Mouse (Mus musculus) CH12.LX (cell line): ENCODE results near the gene Iqgap1. TPM values are rescaled to one million over a fixed set of nuclear protein-coding genes. Genes with fewer than 3 reads are reported as not detected.

ENCODE experiments used
- DNase-seq: peaks from one replicate; pipeline ENCODE4 v3.0.0-alpha.2; 2013; ENCODE audit errors: extremely low read depth
- H3K27ac ChIP-seq: 2 replicates; pipeline ENCODE4 v1.5.1; 2012; ENCODE audit warnings: low read depth, mild to moderate bottlenecking, control low read depth, moderate library complexity; ENCODE audit not compliant: insufficient read depth
- H3K27me3 ChIP-seq: replicated peaks from 2 replicates; pipeline ENCODE3; 2012; ENCODE audit warnings: inconsistent platforms
- H3K36me3 ChIP-seq, 2 experiments: replicated peaks in 1 of 2; 2 replicates each; pipeline versions ENCODE3 to v1.6.1; 2012; ENCODE audit warnings: inconsistent platforms in 1 of 2, low read length in 1 of 2, mild to moderate bottlenecking in 1 of 2, mixed read lengths in 1 of 2, moderate library complexity in 1 of 2; ENCODE audit not compliant: control insufficient read depth in 1 of 2, insufficient read depth in 1 of 2
- H3K4me1 ChIP-seq, 2 experiments: 2 replicates each; pipeline ENCODE4 v1.6.1; 2012; ENCODE audit warnings: inconsistent platforms in 1 of 2, moderate library complexity in 1 of 2; ENCODE audit not compliant: insufficient read depth in 2 of 2, control insufficient read depth in 1 of 2
- H3K4me2 ChIP-seq: 2 replicates; pipeline ENCODE4 v1.6.1; 2012; ENCODE audit warnings: low read depth, mild to moderate bottlenecking, control low read depth; ENCODE audit not compliant: poor library complexity, insufficient read depth, severe bottlenecking
- H3K4me3 ChIP-seq, 3 experiments: fragments of 150-350 bp in 1 of 3; sonication (generic) in 1 of 3; replicated peaks in 1 of 3; 2 replicates each; pipeline versions ENCODE3 to v1.5.1; 2011 to 2012; ENCODE audit warnings: low read depth in 2 of 3, low read length in 2 of 3, mild to moderate bottlenecking in 2 of 3, moderate library complexity in 2 of 3, control low read depth in 1 of 3, improper control_type of control experiment in 1 of 3, inconsistent platforms in 1 of 3, mixed read lengths in 1 of 3; ENCODE audit not compliant: poor library complexity in 1 of 3
- H3K79me2 ChIP-seq: replicated peaks from 2 replicates; pipeline ENCODE4 v1.6.1; 2012; ENCODE audit warnings: mild to moderate bottlenecking, moderate library complexity; ENCODE audit not compliant: control insufficient read depth, poor library complexity, insufficient read depth, severe bottlenecking; ENCODE audit errors: extremely low read depth
- H3K9ac ChIP-seq: 2 replicates; pipeline ENCODE4 v1.6.1; 2012; ENCODE audit warnings: low read depth, mild to moderate bottlenecking, control low read depth, moderate library complexity; ENCODE audit not compliant: insufficient read depth
- H3K9me3 ChIP-seq: replicated peaks from 2 replicates; pipeline ENCODE3; 2012; ENCODE audit warnings: low read length, inconsistent platforms, mixed read lengths
- CHD2 ChIP-seq: IDR thresholded peaks from 2 replicates; pipeline ENCODE4 v1.6.1; 2011; ENCODE audit warnings: low read length, improper control_type of control experiment
- CTCF ChIP-seq, 2 experiments: IDR thresholded peaks in 1 of 2; conservative IDR thresholded peaks in 1 of 2; 2 replicates each; pipeline ENCODE4 v1.5.1; 2011 to 2012; ENCODE audit warnings: low read depth in 2 of 2, low read length in 2 of 2, improper control_type of control experiment in 1 of 2, inconsistent platforms in 1 of 2, mild to moderate bottlenecking in 1 of 2, moderate library complexity in 1 of 2
- E2F4 ChIP-seq: IDR thresholded peaks from 2 replicates; pipeline ENCODE4 v1.6.1; 2011; ENCODE audit warnings: low read depth, low read length, improper control_type of control experiment; ENCODE audit not compliant: insufficient replicate concordance
- ELF1 ChIP-seq: IDR thresholded peaks from 2 replicates; pipeline ENCODE4 v1.6.1; 2014; ENCODE audit warnings: low read depth, mild to moderate bottlenecking, inconsistent platforms, low read length, improper control_type of control experiment
- EP300 ChIP-seq: IDR thresholded peaks from 2 replicates; pipeline ENCODE4 v1.6.1; 2011; ENCODE audit warnings: low read length, improper control_type of control experiment
- HCFC1 ChIP-seq: IDR thresholded peaks from 2 replicates; pipeline ENCODE4 v1.6.1; 2012; ENCODE audit warnings: low read depth, mild to moderate bottlenecking, inconsistent platforms, low read length, improper control_type of control experiment
- IRF4 ChIP-seq: IDR thresholded peaks from 2 replicates; pipeline ENCODE4 v1.6.1; 2014; ENCODE audit warnings: low read depth, mild to moderate bottlenecking, inconsistent platforms, low read length, improper control_type of control experiment
- JUN ChIP-seq: IDR thresholded peaks from 2 replicates; pipeline ENCODE4 v1.6.1; 2011; ENCODE audit warnings: low read depth, mild to moderate bottlenecking, low read length, improper control_type of control experiment, moderate library complexity; ENCODE audit not compliant: insufficient read depth
- JUND ChIP-seq: conservative IDR thresholded peaks from 2 replicates; pipeline ENCODE4 v1.6.1; 2011; ENCODE audit warnings: low read depth, low read length, improper control_type of control experiment
- KAT2A ChIP-seq: IDR thresholded peaks from 2 replicates; pipeline ENCODE4 v1.6.1; 2012; ENCODE audit warnings: low read length, improper control_type of control experiment, inconsistent platforms; ENCODE audit not compliant: insufficient replicate concordance
- MEF2A ChIP-seq: IDR thresholded peaks from 2 replicates; pipeline ENCODE4 v1.6.1; 2014; ENCODE audit warnings: low read depth, mild to moderate bottlenecking, inconsistent platforms, low read length, improper control_type of control experiment, borderline replicate concordance
- MYC ChIP-seq: IDR thresholded peaks from 2 replicates; pipeline ENCODE4 v1.6.1; 2011; ENCODE audit warnings: low read depth, mild to moderate bottlenecking, improper control_type of control experiment, low read length
- NELFE ChIP-seq: IDR thresholded peaks from 2 replicates; pipeline ENCODE4 v1.6.1; 2011; ENCODE audit warnings: low read depth, low read length, improper control_type of control experiment
- PAX5 ChIP-seq: IDR thresholded peaks from 2 replicates; pipeline ENCODE4 v1.6.1; 2012; ENCODE audit warnings: low read length, inconsistent platforms, mixed read lengths
- POLR2A ChIP-seq: IDR thresholded peaks from 2 replicates; pipeline ENCODE4 v1.6.1; 2011; ENCODE audit warnings: low read depth, mild to moderate bottlenecking, improper control_type of control experiment, low read length
- POLR2AphosphoS2 ChIP-seq: IDR thresholded peaks from 2 replicates; pipeline ENCODE4 v1.6.1; 2011; ENCODE audit warnings: low read depth, low read length, improper control_type of control experiment
- RAD21 ChIP-seq: IDR thresholded peaks from 2 replicates; pipeline ENCODE4 v1.6.1; 2011; ENCODE audit warnings: low read depth, mild to moderate bottlenecking, low read length, improper control_type of control experiment, moderate library complexity
- SMC3 ChIP-seq: IDR thresholded peaks from 2 replicates; pipeline ENCODE4 v1.6.1; 2011; ENCODE audit warnings: low read depth, low read length, improper control_type of control experiment
- TBP ChIP-seq: conservative IDR thresholded peaks from 2 replicates; pipeline ENCODE4 v1.6.1; 2011; ENCODE audit warnings: low read depth, low read length, improper control_type of control experiment
- TCF12 ChIP-seq: IDR thresholded peaks from 2 replicates; pipeline ENCODE4 v1.6.1; 2014; ENCODE audit warnings: low read depth, mild to moderate bottlenecking, inconsistent platforms, low read length, improper control_type of control experiment
- USF2 ChIP-seq: conservative IDR thresholded peaks from 2 replicates; pipeline ENCODE4 v1.6.1; 2011; ENCODE audit warnings: low read depth, low read length, improper control_type of control experiment
- ZC3H11A ChIP-seq: IDR thresholded peaks from 2 replicates; pipeline ENCODE4 v1.6.1; 2012; ENCODE audit warnings: low read depth, mild to moderate bottlenecking, inconsistent platforms, low read length, improper control_type of control experiment
- dilution Hi-C: fragments of 300-500 bp; cut with MboI; formaldehyde crosslinking; loops from 2 replicates; pipeline ENCODE4 v1.14.3; 2020; ENCODE audit warnings: low sequenced_read_pairs; ENCODE audit not compliant: extremely low pct_unique_long_range_greater_than_20kb, extremely low pct_ligation_motif_present
- in situ Hi-C: fragments of 300-500 bp; cut with MboI; formaldehyde crosslinking; loops from 3 replicates; pipeline ENCODE4 v1.14.3; 2019; ENCODE audit warnings: low sequenced_read_pairs, low pct_ligation_motif_present, low pct_unique_long_range_greater_than_20kb, mixed read lengths
- polyA plus RNA-seq: library from polyadenylated mRNA; unstranded; fragments of >175 nt; gene quantifications from 2 replicates; pipeline ENCODE4 v1.2.1, GENCODE M21; 2012; ENCODE audit warnings: low read depth; ENCODE audit not compliant: insufficient read length
- total RNA-seq, 2 experiments: library from RNA; depleted of rRNA; stranded (reverse); fragments of 300-350 nt in 1 of 2; fragments of >200 nt in 1 of 2; gene quantifications; 2 replicates each; pipeline ENCODE4 v1.2.3; 2012 to 2014

The Iqgap1 gene
- total and polyA plus RNA-seq, 3 experiments, result 49.6 to 126 (median 77.0) TPM

DNA sequence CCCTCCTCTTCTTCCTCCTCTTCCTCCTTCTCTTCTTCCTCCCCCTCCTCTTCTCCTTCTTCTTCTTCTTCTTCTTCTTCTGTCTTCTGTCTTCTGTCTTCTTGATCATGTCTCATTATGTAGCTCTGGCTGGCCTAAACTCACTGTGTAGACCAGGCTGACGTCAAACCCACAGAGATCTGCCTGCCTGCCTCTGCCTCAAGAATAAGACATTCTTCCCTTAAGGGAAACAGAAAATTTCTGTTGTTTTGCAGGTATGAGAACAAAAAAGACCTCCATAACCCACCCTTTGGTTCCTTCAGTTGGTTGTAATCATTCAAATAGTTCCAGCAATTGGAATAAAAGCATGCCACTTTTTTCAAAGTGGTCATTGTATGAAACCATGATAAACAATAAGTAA is 38.4 kb upstream of the Iqgap1 start:
- TF ChIP-seq USF2, result no peak
- TF ChIP-seq KAT2A, result no peak
- no peak for TF ChIP-seq CTCF (conservative IDR thresholded peaks at IDR 0.05 in 1 of 2, IDR thresholded peaks at IDR 0.05 in 1 of 2; ENCODE audit: low read depth in 2 of 2, low read length in 2 of 2)
- no peak for TF ChIP-seq POLR2A
- no peak for TF ChIP-seq TBP
- TF ChIP-seq MYC, result no peak
- no peak for TF ChIP-seq PAX5
- no peak for TF ChIP-seq TCF12
- TF ChIP-seq ELF1, result no peak
- no peak for TF ChIP-seq NELFE
- TF ChIP-seq MEF2A, result no peak
- no peak for TF ChIP-seq JUND
- TF ChIP-seq JUN, result no peak
- TF ChIP-seq POLR2AphosphoS2, result no peak
- no peak for TF ChIP-seq RAD21
- Histone ChIP-seq H3K27ac (no peak overlapping the region), H3K4me2 (no peak overlapping the region), H3K4me3 (no peak overlapping the region), H3K79me2 (no peaks in the 10 kb centered on the region), H3K4me1 (peaks cover 2 to 32% of the 10 kb centered on the region in 2 experiments; a peak in 3 of 4 replicates), H3K9ac (no peak overlapping the region), H3K27me3 (no peaks in the 10 kb centered on the region), H3K36me3 (peaks cover 2 to 41% of the 10 kb centered on the region in 2 experiments), H3K9me3 (no peaks in the 10 kb centered on the region)
- dilution Hi-C loops, result no loop called here
- in situ Hi-C loops, result no loop called here
- no peak for DNase-seq

DNA sequence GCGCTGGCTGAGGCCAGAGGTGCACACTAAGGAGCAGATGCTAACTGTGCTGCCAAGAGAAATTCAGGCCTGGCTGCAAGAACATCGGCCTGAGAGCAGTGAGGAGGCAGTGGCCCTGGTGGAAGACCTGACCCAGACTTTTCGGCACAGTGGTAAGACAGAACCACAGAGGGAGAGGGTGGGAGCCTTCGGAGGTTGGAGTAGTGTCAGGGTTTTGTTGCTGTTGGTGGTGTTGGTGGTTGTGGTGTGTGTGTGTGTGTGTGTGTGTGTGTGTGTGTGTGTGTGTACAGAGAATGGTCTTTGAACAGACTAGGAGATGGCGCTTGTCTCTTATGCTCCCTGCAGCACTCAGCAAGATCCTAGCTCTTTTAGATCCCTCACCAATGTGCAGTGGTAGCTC is 37.7 kb upstream of the Iqgap1 start:
- Histone ChIP-seq H3K4me3 (no peak overlapping the region), H3K79me2 (no peaks in the 10 kb centered on the region), H3K9me3 (no peaks in the 10 kb centered on the region), H3K4me2 (no peak overlapping the region), H3K4me1 (peaks cover 2 to 32% of the 10 kb centered on the region in 2 experiments; a peak in 3 of 4 replicates), H3K9ac (no peak overlapping the region), H3K36me3 (peaks cover 2 to 36% of the 10 kb centered on the region in 2 experiments), H3K27ac (no peak overlapping the region), H3K27me3 (no peaks in the 10 kb centered on the region)
- in situ Hi-C loops, result no loop called here
- DNase-seq, result no peak
- dilution Hi-C loops, result no loop called here
- TF ChIP-seq TBP (no peak), NELFE (no peak), E2F4 (no peak), ELF1 (no peak), SMC3 (no peak), PAX5 (no peak), POLR2A (no peak), HCFC1 (no peak), EP300 (no peak), IRF4 (no peak), TCF12 (no peak), CHD2 (no peak), ZC3H11A (no peak)
